Mouse (Mus musculus) testis, adult 2 months (tissue): ENCODE data around the gene Pdlim7. TPM values are rescaled to one million over a fixed set of nuclear protein-coding genes. Genes with fewer than 3 reads are reported as not detected.

Source experiments
- H3K27ac ChIP-seq: fragments of 200-500 bp; 2 replicates; pipeline ENCODE4 v1.5.1; 2012; ENCODE audit warnings: low read depth, low read length; ENCODE audit not compliant: control insufficient read depth, insufficient read depth
- H3K27me3 ChIP-seq: fragments of 200-500 bp; 2 replicates; pipeline ENCODE4 v1.6.1; 2012; ENCODE audit warnings: mild to moderate bottlenecking, low read length, moderate library complexity; ENCODE audit not compliant: control insufficient read depth, insufficient read depth
- H3K36me3 ChIP-seq: fragments of 200-500 bp; 2 replicates; pipeline ENCODE4 v1.6.1; 2012; ENCODE audit warnings: mild to moderate bottlenecking, low read length; ENCODE audit not compliant: control insufficient read depth, insufficient read depth
- H3K4me1 ChIP-seq: fragments of 200-500 bp; 2 replicates; pipeline ENCODE4 v1.6.1; 2012; ENCODE audit warnings: low read length; ENCODE audit not compliant: control insufficient read depth, insufficient read depth
- H3K4me3 ChIP-seq: fragments of 200-500 bp; 2 replicates; pipeline ENCODE4 v1.5.1; 2012; ENCODE audit warnings: low read depth, mild to moderate bottlenecking, low read length, moderate library complexity, mixed read lengths; ENCODE audit not compliant: control insufficient read depth
- CTCF ChIP-seq: fragments of 200-500 bp; IDR thresholded peaks from 2 replicates; pipeline ENCODE4 v1.5.1; 2012; ENCODE audit warnings: low read depth, mild to moderate bottlenecking, inconsistent platforms, low read length, moderate library complexity; ENCODE audit not compliant: control insufficient read depth, insufficient read depth, insufficient replicate concordance
- POLR2A ChIP-seq: fragments of 200-500 bp; IDR thresholded peaks from 2 replicates; pipeline ENCODE4 v1.6.1; 2012; ENCODE audit warnings: low read depth, mild to moderate bottlenecking, inconsistent platforms, low read length, moderate library complexity; ENCODE audit not compliant: control insufficient read depth
- polyA plus RNA-seq: library from polyadenylated mRNA; depleted of rRNA; stranded (reverse); fragments of >200 nt; gene quantifications from 2 replicates; pipeline ENCODE4 v1.2.3, GENCODE M21; 2012; rRNA removed

Gene Pdlim7
- 7.6 and 14.5 TPM in 2 replicates for polyA plus RNA-seq

DNA sequence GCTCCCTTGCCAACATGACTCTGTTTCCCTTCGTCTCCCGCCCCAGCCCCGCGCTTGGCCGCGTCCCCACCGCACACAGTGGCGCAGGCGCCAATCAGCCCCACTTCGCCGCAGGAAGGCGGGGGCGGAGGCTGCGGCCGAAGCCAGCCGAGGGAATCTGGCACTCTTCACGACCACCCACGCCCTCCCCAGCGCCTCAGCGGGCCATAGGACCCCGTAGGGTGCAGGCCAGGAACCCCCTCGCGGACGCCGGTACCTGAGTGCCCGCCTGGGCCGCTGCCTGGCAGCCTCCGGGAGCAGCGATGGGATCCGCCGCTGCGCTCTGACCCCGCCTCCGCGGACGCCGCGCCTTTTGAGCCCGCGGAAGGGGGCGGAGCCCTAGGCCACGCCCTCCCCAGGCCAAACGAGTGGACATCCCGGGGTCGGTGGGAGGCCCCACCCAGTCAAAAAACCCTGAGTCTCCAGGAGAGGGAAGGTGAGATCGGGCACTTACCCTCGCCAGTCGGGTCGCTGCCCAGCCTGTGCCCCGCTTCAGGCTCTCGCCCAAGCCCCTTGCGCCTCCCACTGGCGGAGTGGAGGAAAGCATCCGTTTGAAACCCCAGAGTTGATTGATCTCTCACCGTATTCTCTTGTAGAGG lies at the start of gene Pdlim7:
TSS of gene Pdlim7 (minus strand) at position 566 of the 638 bp plus-strand sequence.
- TF ChIP-seq CTCF (peak; percentile 75), POLR2A (peak; percentile 86)
- Histone ChIP-seq H3K27ac (peak within 1 kb of the TSS; percentile 66), H3K27me3 (no peaks in the 10 kb centered on the region), H3K4me3 (peak within 1 kb of the TSS; percentile 88), H3K36me3 (no peaks in the 10 kb centered on the region), H3K4me1 (peaks cover 27% of the 10 kb centered on the region)

DNA sequence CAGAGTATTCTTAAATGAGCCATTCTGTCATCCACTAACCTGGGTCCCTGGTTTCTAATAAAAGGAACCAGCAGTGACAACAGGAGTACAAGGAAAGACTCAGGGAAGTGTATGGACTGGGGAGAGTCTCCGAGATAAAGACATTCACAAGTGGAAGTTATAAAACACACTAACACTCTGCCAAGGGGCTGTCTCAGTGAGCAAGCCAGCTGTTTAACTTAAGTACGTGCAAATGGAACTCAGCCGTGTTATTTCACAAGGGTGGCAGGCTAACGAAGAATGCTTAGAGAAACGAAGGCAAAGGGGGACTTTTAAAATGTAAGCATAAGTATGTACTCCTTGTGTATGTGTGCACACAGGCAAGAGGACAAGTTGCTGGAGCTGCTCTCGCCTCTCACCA lies 44.0 kb upstream of the Pdlim7 start:
- Histone ChIP-seq H3K27me3 (no peaks in the 10 kb centered on the region), H3K27ac (no peak overlapping the region), H3K4me3 (no peak overlapping the region), H3K4me1 (no peaks in the 10 kb centered on the region), H3K36me3 (no peaks in the 10 kb centered on the region)
- TF ChIP-seq CTCF: no peak
- TF ChIP-seq POLR2A: no peak

DNA sequence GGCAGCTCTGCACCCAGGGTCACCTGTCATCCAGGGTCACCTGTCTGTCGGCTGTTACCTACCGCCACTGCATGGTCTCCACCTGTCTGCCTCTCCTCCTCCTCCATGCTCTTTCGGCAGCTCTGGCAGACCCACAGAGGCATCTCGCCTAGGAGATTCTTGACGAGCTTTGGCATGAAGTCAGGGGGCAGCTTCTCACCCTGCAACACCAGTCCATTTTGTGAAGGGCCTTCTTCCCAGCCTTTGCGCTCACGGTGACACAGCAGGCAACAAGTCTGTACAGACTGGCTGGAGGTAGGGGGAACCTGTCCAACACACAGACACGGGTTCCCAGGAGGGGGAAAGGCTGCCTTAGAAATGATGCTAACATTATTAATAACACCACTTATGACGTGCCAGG lies 42.4 kb upstream of the Pdlim7 start:
- no peaks in the 10 kb centered on the region for H3K27me3 ChIP-seq
- TF ChIP-seq CTCF (no peak), POLR2A (no peak)
- no peaks in the 10 kb centered on the region for H3K36me3 ChIP-seq
- H3K4me1 ChIP-seq: no peaks in the 10 kb centered on the region
- H3K4me3 ChIP-seq: no peak overlapping the region
- no peak overlapping the region for H3K27ac ChIP-seq

DNA sequence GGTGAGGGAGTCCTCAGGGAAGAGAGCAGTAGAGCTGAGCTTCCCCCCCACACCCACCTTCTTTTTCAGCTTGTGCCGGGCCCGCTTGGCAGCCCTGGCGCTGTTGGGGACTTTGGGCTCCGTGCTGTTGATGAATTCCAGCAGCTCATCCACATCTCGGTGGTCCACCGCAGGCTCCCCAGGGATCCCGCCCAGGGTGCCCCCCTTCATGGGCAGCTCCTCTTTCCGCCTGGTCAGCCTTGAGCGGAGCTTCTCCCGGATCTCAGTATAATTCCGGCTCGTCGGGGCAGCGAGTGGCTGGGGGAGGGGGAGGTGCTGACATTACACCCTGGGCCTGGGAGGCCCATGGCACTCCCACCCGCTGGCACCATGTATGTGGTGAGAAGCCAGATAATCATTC lies 35.6 kb upstream of the Pdlim7 start:
- no peaks in the 10 kb centered on the region for H3K27me3 ChIP-seq
- H3K4me1 ChIP-seq: no peaks in the 10 kb centered on the region
- no peak overlapping the region for H3K4me3 ChIP-seq
- no peaks in the 10 kb centered on the region for H3K36me3 ChIP-seq
- TF ChIP-seq POLR2A (no peak), CTCF (no peak)
- H3K27ac ChIP-seq: no peak overlapping the region

DNA sequence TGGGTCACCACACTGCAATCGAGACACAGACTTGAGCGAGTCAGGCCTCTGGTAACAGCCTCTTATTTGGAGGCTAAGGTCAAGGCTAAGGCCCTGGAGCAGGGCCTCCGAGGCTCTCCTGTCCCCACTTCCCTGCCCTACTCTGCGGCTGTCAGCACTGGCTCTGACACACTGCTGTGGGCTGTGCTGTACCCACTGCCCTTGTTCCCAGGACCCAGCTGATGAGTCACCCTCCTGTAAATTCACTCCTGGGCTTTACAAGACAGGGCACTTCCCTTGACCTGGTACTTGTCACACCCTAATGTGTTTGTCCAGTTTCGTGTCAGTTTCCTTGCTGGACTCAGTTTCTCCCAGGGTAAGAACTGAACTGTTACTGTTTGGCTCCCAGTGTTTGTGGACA lies 35.0 kb upstream of the Pdlim7 start:
- Histone ChIP-seq H3K36me3 (no peaks in the 10 kb centered on the region), H3K27ac (no peak overlapping the region), H3K4me3 (no peak overlapping the region), H3K4me1 (no peaks in the 10 kb centered on the region), H3K27me3 (no peaks in the 10 kb centered on the region)
- no peak for TF ChIP-seq POLR2A
- no peak for TF ChIP-seq CTCF

DNA sequence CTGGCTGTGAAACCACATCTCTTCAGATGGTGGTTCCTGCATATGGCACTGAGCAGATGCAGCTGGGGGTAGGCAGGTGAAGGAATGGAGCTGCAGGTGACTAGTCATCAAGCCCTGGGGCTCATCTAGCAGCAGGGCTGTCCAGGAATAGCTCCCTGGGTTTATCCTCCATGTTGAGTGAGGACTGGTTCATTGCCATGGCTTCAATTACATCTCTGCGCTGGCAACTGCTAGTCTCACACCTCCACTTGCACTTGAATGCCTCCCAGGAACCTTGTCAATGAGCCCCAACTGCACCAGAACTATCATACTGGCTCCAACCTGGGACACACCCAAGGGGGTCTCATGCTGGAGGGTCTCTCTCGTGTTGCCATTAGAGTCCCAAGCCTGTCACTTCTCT lies 34.4 kb upstream of the Pdlim7 start:
- no peaks in the 10 kb centered on the region for H3K27me3 ChIP-seq
- H3K36me3 ChIP-seq: no peaks in the 10 kb centered on the region; the same call in 1 of the 2 replicates
- TF ChIP-seq CTCF (no peak), POLR2A (no peak)
- H3K27ac ChIP-seq: no peak overlapping the region
- H3K4me3 ChIP-seq: no peak overlapping the region
- H3K4me1 ChIP-seq: no peaks in the 10 kb centered on the region

DNA sequence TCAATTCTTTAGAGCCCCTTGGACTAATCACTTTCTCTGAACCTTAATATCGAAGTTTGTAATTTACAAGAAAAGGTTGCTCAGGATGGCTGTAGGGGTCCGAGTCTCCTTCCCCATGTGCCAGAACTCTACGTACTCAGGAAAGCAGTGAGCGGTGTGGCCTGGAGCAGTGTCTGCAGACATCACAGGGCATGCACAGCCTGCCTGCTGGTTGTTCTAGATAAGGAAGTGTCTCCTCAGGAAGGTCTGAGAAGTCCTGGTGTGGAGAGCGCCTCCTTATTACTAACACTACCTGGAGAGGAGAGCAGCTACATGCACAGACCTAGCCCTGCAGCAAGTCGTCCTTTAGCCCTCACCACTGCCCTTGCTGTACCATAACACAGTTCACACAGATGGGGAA lies 31.3 kb upstream of the Pdlim7 start:
- Histone ChIP-seq H3K4me1 (no peaks in the 10 kb centered on the region), H3K36me3 (no peaks in the 10 kb centered on the region; the same call in 1 of the 2 replicates), H3K27ac (no peak overlapping the region), H3K27me3 (no peaks in the 10 kb centered on the region), H3K4me3 (no peak overlapping the region)
- no peak for TF ChIP-seq CTCF
- TF ChIP-seq POLR2A: no peak

DNA sequence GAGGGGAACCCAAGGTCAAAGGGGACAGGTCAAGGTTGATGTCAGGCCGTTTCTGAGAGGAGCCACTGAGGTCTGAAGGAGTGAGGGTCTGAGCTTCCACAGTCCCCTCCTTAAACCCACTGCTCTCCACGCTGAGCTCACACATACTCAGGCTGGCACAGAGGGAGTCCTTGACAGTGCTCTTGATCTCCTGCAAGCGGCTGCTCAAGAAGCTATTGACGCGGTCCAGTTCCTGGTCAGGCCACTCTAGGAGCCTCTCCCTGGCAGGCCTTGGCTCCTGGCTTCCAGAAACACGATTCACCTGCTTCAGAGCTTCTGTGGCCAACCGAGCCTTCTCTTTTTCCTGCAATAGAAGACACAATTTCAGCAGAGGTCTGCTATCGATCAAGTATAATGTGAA lies 30.0 kb upstream of the Pdlim7 start:
- Histone ChIP-seq H3K27ac (no peak overlapping the region), H3K4me3 (no peak overlapping the region), H3K36me3 (no peaks in the 10 kb centered on the region; the same call in 1 of the 2 replicates), H3K27me3 (no peaks in the 10 kb centered on the region), H3K4me1 (no peaks in the 10 kb centered on the region)
- TF ChIP-seq POLR2A (no peak), CTCF (no peak)

DNA sequence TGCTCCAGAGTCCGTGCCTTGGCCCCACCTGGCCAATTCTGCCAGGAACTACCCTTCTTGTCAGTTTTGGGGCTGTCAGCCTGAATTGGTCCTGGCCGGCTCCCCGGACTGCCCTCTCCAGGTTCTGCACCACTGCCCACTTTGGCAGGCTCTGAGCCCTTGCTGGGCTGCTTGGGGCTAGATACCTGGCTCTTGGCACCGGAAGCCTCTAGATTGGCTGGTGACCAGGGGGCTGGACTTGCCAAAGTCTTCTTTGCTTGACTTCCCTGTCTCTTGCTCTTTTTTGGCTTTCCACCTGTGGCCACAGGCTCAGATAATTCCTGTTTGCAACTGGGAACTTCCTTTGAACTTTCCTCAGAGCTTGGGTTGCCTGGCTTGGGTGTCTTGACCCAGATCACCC lies 29.4 kb upstream of the Pdlim7 start:
- H3K36me3 ChIP-seq: no peaks in the 10 kb centered on the region; the same call in 1 of the 2 replicates
- H3K4me1 ChIP-seq: no peaks in the 10 kb centered on the region
- no peaks in the 10 kb centered on the region for H3K27me3 ChIP-seq
- H3K4me3 ChIP-seq: no peak overlapping the region
- no peak overlapping the region for H3K27ac ChIP-seq
- TF ChIP-seq POLR2A (no peak), CTCF (no peak)
